13 mouse cellular contexts compared by ENCODE assay signal in genomic region chr17:31317521-31318272, GRCm38 (mm10). TPM values are rescaled to one million over a fixed set of nuclear protein-coding genes. Genes with fewer than 3 reads are reported as not detected.
DNase-seq lines count a peak whose midpoint lies in the region; ATAC-seq and TF ChIP-seq lines count a peak whose summit lies in the region.
"Had no signal": no experiment of that assay in that cellular context is flagged by ENCODE, and none has a peak within 500 bp of the region (broad histone marks: within the 10 kb centered on the region; RNA-seq: fewer than 3 reads in every experiment).

No protein-coding gene starts in this region.

- no peaks in the 10 kb centered on the region for H3K36me3 ChIP-seq in hindbrain, postnatal 0 days (ENCODE audit: insufficient read depth, low read length)
- H3K36me3 ChIP-seq in hindbrain, embryonic 12.5 days = 0 out of 2 replicates have a peak, but pooled peaks cover 6% of the 10 kb centered on the region
- H3K36me3 ChIP-seq in ES-E14 (ENCODE audit: control insufficient read depth, insufficient read depth, low read length, poor library complexity, severe bottlenecking) = peaks cover 9% of the 10 kb centered on the region; the same call in 1 of the 2 replicates
- H3K36me3 ChIP-seq: heart, embryonic 13.5 days; hindbrain, embryonic 15.5 days had no signal

- H3K9ac ChIP-seq in hindbrain, postnatal 0 days (replicated peaks; ENCODE audit: low read length) = no peak overlapping the region
- no peak overlapping the region for H3K9ac ChIP-seq in hindbrain, embryonic 12.5 days
- H3K9ac ChIP-seq in ES-E14 (ENCODE audit: insufficient read depth, low read depth, low read length, poor library complexity, severe bottlenecking) = peak overlapping the region; percentile 31; the same call in 1 of the 2 replicates
- H3K9ac ChIP-seq: heart, embryonic 13.5 days; hindbrain, embryonic 15.5 days had no signal

- peaks cover 8% of the 10 kb centered on the region; the same call in 1 of the 2 replicates for H3K4me1 ChIP-seq in hindbrain, postnatal 0 days (ENCODE audit: insufficient read depth, low read length)
- H3K4me1 ChIP-seq in hindbrain, embryonic 12.5 days = peaks cover 19% of the 10 kb centered on the region
- peaks cover 2 to 32% of the 10 kb centered on the region in 2 experiments; a peak in 3 of 4 replicates for H3K4me1 ChIP-seq in ES-E14 (ENCODE audit: control insufficient read depth in 2 of 2, insufficient read depth in 2 of 2, low read length in 2 of 2, poor library complexity in 1 of 2)

- H3K4me2 ChIP-seq in hindbrain, postnatal 0 days (ENCODE audit: low read depth, low read length) = no peak overlapping the region
- no peak overlapping the region for H3K4me2 ChIP-seq in hindbrain, embryonic 12.5 days (replicated peaks)
- H3K4me2 ChIP-seq: heart, embryonic 13.5 days; hindbrain, embryonic 15.5 days had no signal

- ATAC-seq in hindbrain, postnatal 0 days = no peak
- ATAC-seq in hindbrain, embryonic 12.5 days (ENCODE audit: low FRiP score) = no peak
- ATAC-seq in erythroblast, adult 5-6 weeks (replicated peaks; ENCODE audit: low FRiP score, poor library complexity, severe bottlenecking) = peak; percentile 60; the same call in 1 of the 2 replicates

- no peak for DNase-seq in hindbrain, postnatal 0 days (ENCODE audit: low spot score)
- DNase-seq in lung, postnatal 36 days = peak; percentile 38
- DNase-seq in lung, adult 18-20 months = no peak
- DNase-seq in ES-E14 (ENCODE audit: low read depth, low spot score) = no peak
- DNase-seq in adrenal gland, adult 2 months = no peak
- DNase-seq: adrenal gland, postnatal 14 days; cerebellum, adult 9-11 months; lung, postnatal 10 days; right cerebral cortex, postnatal 4 days had no signal

- WGBS in hindbrain, postnatal 0 days = 43% methylated on average over 22 of the region's 22 CpGs
- WGBS in hindbrain, embryonic 12.5 days = 46% methylated on average over 22 of the region's 22 CpGs

- no peak overlapping the region for H3K4me3 ChIP-seq in hindbrain, postnatal 0 days (ENCODE audit: low read length)
- H3K4me3 ChIP-seq in hindbrain, embryonic 12.5 days = no peak overlapping the region
- H3K4me3 ChIP-seq in ES-E14 (ENCODE audit: insufficient read depth in 1 of 2, low read depth in 1 of 2, low read length in 2 of 2, poor library complexity in 1 of 2, severe bottlenecking in 1 of 2) = peak overlapping the region in 1 of 2 experiments; percentile 24; a peak in 1 of 4 replicates
- H3K4me3 ChIP-seq: heart, embryonic 13.5 days; hindbrain, embryonic 15.5 days had no signal

- no peaks in the 10 kb centered on the region for H3K27me3 ChIP-seq in hindbrain, postnatal 0 days (ENCODE audit: insufficient read depth, low read length)
- 0 out of 2 replicates have a peak, but pooled peaks cover 4% of the 10 kb centered on the region for H3K27me3 ChIP-seq in hindbrain, embryonic 12.5 days
- H3K27me3 ChIP-seq: heart, embryonic 13.5 days had no signal

- TF ChIP-seq CTCF in hindbrain, postnatal 0 days (IDR thresholded peaks at IDR 0.05; ENCODE audit: low read depth) = peak; percentile 48

- in situ Hi-C loops in ES-E14 (cut with MboI; ENCODE audit: low sequenced_read_pairs in 2 of 2, unreplicated experiment in 2 of 2) = no loop called here

- H3K9me3 ChIP-seq in hindbrain, postnatal 0 days (ENCODE audit: low read length) = no peaks in the 10 kb centered on the region
- H3K9me3 ChIP-seq in hindbrain, embryonic 12.5 days (replicated peaks) = no peaks in the 10 kb centered on the region
- H3K9me3 ChIP-seq in ES-E14 (ENCODE audit: control insufficient read depth, insufficient read depth, low read depth, low read length) = no peaks in the 10 kb centered on the region
- H3K9me3 ChIP-seq: heart, embryonic 13.5 days; hindbrain, embryonic 15.5 days had no signal

- H3K27ac ChIP-seq in hindbrain, postnatal 0 days = no peak overlapping the region
- no peak overlapping the region for H3K27ac ChIP-seq in hindbrain, embryonic 12.5 days
- H3K27ac ChIP-seq in ES-E14 (ENCODE audit: insufficient read depth, low read depth, low read length, poor library complexity, severe bottlenecking) = no peak overlapping the region
- H3K27ac ChIP-seq: heart, embryonic 13.5 days; hindbrain, embryonic 15.5 days had no signal

TF ChIP-seq in ES-E14, 5 proteins besides CTCF, POLR2A, EP300 and RAD21:
- TF ChIP-seq ZNF384 (IDR thresholded peaks at IDR 0.05; ENCODE audit: low read depth, low read length) (no peak), HCFC1 (IDR thresholded peaks at IDR 0.05; ENCODE audit: borderline replicate concordance, insufficient read depth, low read length) (no peak), CHD2 (IDR thresholded peaks at IDR 0.05; ENCODE audit: low read depth, low read length) (no peak), ZC3H11A (IDR thresholded peaks at IDR 0.05; ENCODE audit: borderline replicate concordance, low read depth, low read length) (peak; percentile 18; the same call in 1 of the 2 replicates)
TF ChIP-seq in ES-E14: peak in this region for 1.

RNA-seq across cellular contexts. Expression of gene Slc37a1, which starts 31.1 kb away (rescaled TPM):
- total RNA-seq in hindbrain, postnatal 0 days (2014; rRNA removed) = 8.8 and 10.7 TPM in 2 replicates
- 5.7 and 6.8 TPM in 2 replicates for polyA plus RNA-seq in hindbrain, postnatal 0 days (2015; fragmentation: Nextera tagmentation; extraction: Ambion mirVana)
- 15.5 and 15.8 TPM in 2 replicates for polyA plus RNA-seq in hindbrain, embryonic 12.5 days (2016; fragmentation: Nextera tagmentation; extraction: Ambion mirVana)
- total RNA-seq in ES-E14 (2012; rRNA removed) = 37.5 and 64.8 TPM in 2 replicates
- total RNA-seq in erythroblast, adult 5-6 weeks (2015; ENCODE audit: low replicate concordance) = 0.58 and 2.7 TPM in 2 replicates
- total RNA-seq in erythroblast, adult 5-6 weeks (2017; ENCODE audit: low replicate concordance) = 1.1 and 7.0 TPM in 2 replicates
- 10 to 100 TPM in 1 of 2 experiments, 1 to 10 TPM in 1; 5.7 to 13.4 TPM for total RNA-seq in adrenal gland, adult 2 months (2021)
- 13.1 and 15.1 TPM in 2 replicates for polyA plus RNA-seq in adrenal gland, adult 2 months (2012; rRNA removed)

RNA-seq across cellular contexts. Expression of gene Rsph1, which starts 40.5 kb away (rescaled TPM):
- 0.50 and 1.3 TPM in 2 replicates for total RNA-seq in hindbrain, postnatal 0 days (2014; rRNA removed)
- polyA plus RNA-seq in hindbrain, postnatal 0 days (2015; fragmentation: Nextera tagmentation; extraction: Ambion mirVana) = 8.9 TPM in 2 replicates
- polyA plus RNA-seq in hindbrain, embryonic 12.5 days (2016; fragmentation: Nextera tagmentation; extraction: Ambion mirVana) = 6.9 and 8.2 TPM in 2 replicates
- 1.4 and 1.9 TPM in 2 replicates for total RNA-seq in ES-E14 (2012; rRNA removed)
- total RNA-seq in erythroblast, adult 5-6 weeks (2015; ENCODE audit: low replicate concordance) = not detected in 2 replicates
- total RNA-seq in erythroblast, adult 5-6 weeks (2017; ENCODE audit: low replicate concordance) = not detected in 2 replicates
- 1 to 10 TPM; 4.5 to 8.0 TPM for total RNA-seq in adrenal gland, adult 2 months (2021)
- 0.21 and 0.22 TPM in 2 replicates for polyA plus RNA-seq in adrenal gland, adult 2 months (2012; rRNA removed)
